Mouse (Mus musculus) stomach, postnatal 0 days (tissue): ENCODE results near the gene Pax3.

ENCODE experiments used
- CTCF ChIP-seq: IDR thresholded peaks from 2 replicates; pipeline ENCODE4 v1.5.1; 2016; ENCODE audit warnings: antibody characterized with exemption, low read depth, mild to moderate bottlenecking, moderate library complexity
- EP300 ChIP-seq: optimal IDR thresholded peaks from 2 replicates; pipeline ENCODE3; 2016; ENCODE audit warnings: antibody characterized with exemption

- no peak for TF ChIP-seq CTCF
- TF ChIP-seq EP300, result no peak
Observed at GRCm38 (mm10) chr1:78189016-78189415, 7.9 kb downstream of the Pax3 start.
